Mouse (Mus musculus) heart, postnatal 0 days (tissue): ENCODE data around the gene Scaf1. TPM values are rescaled to one million over a fixed set of nuclear protein-coding genes. Genes with fewer than 3 reads are reported as not detected.

Experiments used
- ATAC-seq: fragments of 200-750 bp; cut with Nextera tagmentation; 2 replicates; pipeline ENCODE4 v1.8.0; 2017; ENCODE audit warnings: low read depth, moderate number of reproducible peaks, moderate library complexity; ENCODE audit not compliant: insufficient read depth
- DNase-seq: peaks from one replicate; pipeline ENCODE4 v3.0.0-alpha.2; 2016; ENCODE audit warnings: low spot score
- H3K27ac ChIP-seq: fragments of 300-500 bp; sonication (generic); 2 replicates; pipeline ENCODE4 v1.5.1; 2014; ENCODE audit warnings: low read depth, mild to moderate bottlenecking
- H3K27me3 ChIP-seq: fragments of 300-500 bp; sonication (generic); 2 replicates; pipeline ENCODE4 v1.6.1; 2014; ENCODE audit warnings: low read length, mixed read lengths; ENCODE audit not compliant: control insufficient read depth, insufficient read depth
- H3K36me3 ChIP-seq: fragments of 300-500 bp; sonication (generic); replicated peaks from 2 replicates; pipeline ENCODE4 v1.6.1; 2014; ENCODE audit warnings: low read length, mixed read lengths; ENCODE audit not compliant: control insufficient read depth, insufficient read depth
- H3K4me1 ChIP-seq: fragments of 300-500 bp; sonication (generic); 2 replicates; pipeline ENCODE4 v1.6.1; 2014; ENCODE audit warnings: antibody characterized with exemption; ENCODE audit not compliant: control insufficient read depth, insufficient read depth
- H3K4me2 ChIP-seq: fragments of 300-500 bp; sonication (generic); 2 replicates; pipeline ENCODE4 v1.6.1; 2014; ENCODE audit warnings: low read depth, mild to moderate bottlenecking, low read length, moderate library complexity
- H3K4me3 ChIP-seq: fragments of 300-500 bp; sonication (generic); 2 replicates; pipeline ENCODE4 v1.5.1; 2014; ENCODE audit warnings: low read depth, low read length
- H3K9ac ChIP-seq: fragments of 300-500 bp; sonication (generic); replicated peaks from 2 replicates; pipeline ENCODE4 v1.6.1; 2014; ENCODE audit warnings: low read depth, low read length, mixed read lengths
- H3K9me3 ChIP-seq: fragments of 300-500 bp; sonication (generic); replicated peaks from 2 replicates; pipeline ENCODE4 v1.6.1; 2016; ENCODE audit warnings: low read length; ENCODE audit not compliant: control insufficient read depth
- CTCF ChIP-seq: IDR thresholded peaks from 2 replicates; pipeline ENCODE4 v1.5.1; 2016; ENCODE audit warnings: antibody characterized with exemption, control low read depth, low read depth
- EP300 ChIP-seq: IDR thresholded peaks from 2 replicates; pipeline ENCODE4 v1.6.1; 2016; ENCODE audit warnings: antibody characterized with exemption, low read depth
- WGBS: fragments of 180-500 bp; shearing (Covaris S2); extraction: QIAGEN DNeasy Blood & Tissue Kit; methylation state at CpG from one replicate; pipeline ENCODE4 v1.1.7; 2014; 5-methylcytosine and 5-hydroxymethylcytosine counted together
- polyA plus RNA-seq: library from polyadenylated mRNA; unstranded; fragments of >200 nt; fragmentation: Nextera tagmentation; extraction: Ambion mirVana; gene quantifications from 2 replicates; pipeline ENCODE4 v1.2.1, GENCODE M21; 2015
- total RNA-seq: library from RNA; depleted of rRNA; stranded (reverse); fragments of >200 nt; gene quantifications from 2 replicates; pipeline ENCODE4 v1.2.3, GENCODE M21; 2014; ENCODE audit warnings: low replicate concordance

Scaf1 gene
- total and polyA plus RNA-seq, 2 experiments from 2014 or later, result 17.9 to 37.8 TPM

DNA sequence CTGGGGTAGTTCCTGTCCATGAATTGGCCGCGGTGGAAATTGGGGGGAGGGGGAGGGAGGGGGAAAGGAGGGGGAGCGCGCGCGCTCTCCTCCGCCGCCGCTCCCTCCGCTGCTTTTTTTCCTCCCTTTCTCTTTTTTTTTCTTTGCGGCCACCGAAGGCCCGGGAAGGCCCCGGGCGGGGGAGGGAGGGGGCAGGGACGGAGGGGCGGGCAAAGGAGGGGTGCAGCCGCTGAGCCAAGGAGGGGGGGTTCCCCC lies 36.6 kb upstream of the Scaf1 start, which contains the start of gene Prr12:
Gene Prr12 (minus strand): TSS at position 20 of the 255 bp plus-strand sequence.
- Histone ChIP-seq H3K9ac (peak within 1 kb of the TSS; percentile 76), H3K4me1 (peaks cover 14% of the 10 kb centered on the region), H3K27me3 (no peaks in the 10 kb centered on the region), H3K36me3 (peaks cover 30% of the 10 kb centered on the region), H3K9me3 (no peaks in the 10 kb centered on the region), H3K4me2 (peak within 1 kb of the TSS; percentile 99), H3K4me3 (peak within 1 kb of the TSS; percentile 67), H3K27ac (peak within 1 kb of the TSS; percentile 91)
- TF ChIP-seq CTCF (no peak), EP300 (no peak)
- DNase-seq (peak; percentile 19), ATAC-seq (peak; percentile 7; the same call in 1 of the 2 replicates)
- 0% methylated on average over 2 of the region's 18 CpGs for WGBS

DNA sequence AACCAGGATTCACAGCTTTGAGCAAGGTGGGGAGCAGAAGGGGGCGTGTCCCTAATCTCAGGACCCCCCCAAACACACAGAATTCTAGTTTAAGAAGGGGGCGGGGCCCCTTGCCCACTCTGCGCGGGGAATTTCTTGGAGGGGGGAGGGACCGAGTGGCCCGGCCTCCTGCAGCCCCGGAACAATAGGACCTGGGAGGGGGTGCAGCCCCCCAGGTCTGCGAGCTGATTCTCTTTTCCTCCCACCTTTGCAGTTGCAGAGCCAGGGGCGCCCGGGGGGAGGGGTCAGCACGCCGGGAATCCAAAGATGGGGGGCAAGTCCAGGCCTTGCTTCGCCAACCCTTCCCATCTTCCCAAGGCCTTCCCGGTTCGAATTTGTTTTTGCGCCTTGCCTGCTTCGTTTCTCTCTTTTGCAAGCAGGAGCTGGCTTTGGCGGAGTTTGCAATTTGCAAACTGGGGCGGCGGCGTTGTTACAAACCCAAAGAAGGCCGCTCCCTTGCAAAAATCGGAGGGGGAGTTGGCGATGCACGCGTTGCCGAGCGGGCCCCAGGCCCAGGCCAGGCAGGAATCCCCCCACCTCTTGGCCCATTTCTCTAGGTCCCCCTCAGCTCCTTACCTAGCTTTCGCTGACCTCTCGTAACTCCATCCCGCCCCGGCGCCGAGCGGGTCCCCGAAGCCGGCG lies 36.2 kb upstream of the Scaf1 start:
- ATAC-seq (no peak), DNase-seq (no peak)
- Histone ChIP-seq H3K27ac (peak overlapping the region; percentile 91), H3K36me3 (peaks cover 34% of the 10 kb centered on the region), H3K4me2 (peak overlapping the region; percentile 99), H3K4me3 (peak overlapping the region; percentile 67), H3K4me1 (peaks cover 14% of the 10 kb centered on the region), H3K9me3 (no peaks in the 10 kb centered on the region), H3K9ac (peak overlapping the region; percentile 76), H3K27me3 (no peaks in the 10 kb centered on the region)
- WGBS, result under 1% methylated on average over 38 of the region's 38 CpGs
- TF ChIP-seq CTCF (no peak), EP300 (no peak)

DNA sequence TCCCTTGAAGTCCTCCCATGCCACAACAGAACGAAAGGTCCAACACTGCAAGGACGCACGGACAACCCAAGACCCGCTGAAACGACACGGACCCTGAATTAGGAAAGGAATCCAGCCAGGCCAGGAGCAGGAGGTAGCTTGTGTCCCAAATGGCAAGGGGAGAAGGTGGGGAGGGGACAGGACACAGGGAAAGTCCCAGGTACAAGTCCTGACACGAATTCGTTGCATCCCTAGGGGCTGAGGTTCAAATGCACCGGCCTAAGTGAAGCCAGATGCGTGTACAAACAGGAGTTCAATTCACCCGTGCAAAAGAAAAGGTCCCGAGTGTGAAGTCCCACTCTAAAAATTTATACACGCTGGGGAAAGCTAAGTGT lies 35.4 kb upstream of the Scaf1 start:
- WGBS, result 5% methylated on average over 13 of the region's 13 CpGs
- TF ChIP-seq EP300 (no peak), CTCF (no peak)
- H3K27me3 ChIP-seq, result no peaks in the 10 kb centered on the region
- H3K9me3 ChIP-seq, result no peaks in the 10 kb centered on the region
- peaks cover 42% of the 10 kb centered on the region for H3K36me3 ChIP-seq
- no peak for DNase-seq
- peaks cover 14% of the 10 kb centered on the region for H3K4me1 ChIP-seq
- ATAC-seq, result no peak
- peak overlapping the region; percentile 67 for H3K4me3 ChIP-seq
- peak overlapping the region; percentile 99 for H3K4me2 ChIP-seq
- 0 out of 2 replicates have a peak overlapping the region, but pooled peaks have one; percentile 91 for H3K27ac ChIP-seq
- peak overlapping the region; percentile 76; the same call in 1 of the 2 replicates for H3K9ac ChIP-seq

DNA sequence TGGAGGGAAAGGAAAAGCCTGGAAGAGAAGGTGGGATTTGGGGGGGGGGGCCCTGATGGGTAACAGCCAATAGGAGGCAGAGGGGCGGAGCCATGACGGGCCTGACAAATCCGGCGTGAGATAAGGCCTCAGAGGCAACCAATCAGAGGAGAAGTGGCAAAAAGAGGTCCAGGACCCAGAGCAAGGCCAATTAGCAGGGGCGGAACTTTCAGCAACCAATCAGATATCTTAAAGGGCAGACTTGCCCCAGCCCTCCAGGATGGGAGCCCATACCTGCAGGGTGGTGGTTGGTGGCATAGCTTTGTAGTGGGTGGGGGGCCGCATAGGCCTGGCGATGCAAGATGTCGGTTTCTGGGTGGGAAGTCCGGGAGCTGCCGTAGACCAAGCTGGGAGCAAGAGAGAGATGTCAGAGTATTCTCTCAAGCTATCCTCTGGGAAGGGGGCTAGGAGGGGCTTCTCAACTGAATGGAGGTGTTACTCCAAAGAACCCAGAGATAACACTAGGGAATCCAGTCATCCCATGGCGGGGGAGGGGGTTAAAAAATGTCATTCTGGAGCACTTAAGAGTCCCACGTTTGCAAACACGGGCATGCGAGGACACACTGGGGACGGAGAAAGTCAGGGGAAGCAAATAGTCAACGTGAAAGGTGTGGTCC lies 34.9 kb upstream of the Scaf1 start:
- H3K27me3 ChIP-seq, result no peaks in the 10 kb centered on the region
- peaks cover 14% of the 10 kb centered on the region for H3K4me1 ChIP-seq
- ATAC-seq (peak; percentile 8; the same call in 1 of the 2 replicates), DNase-seq (peak; percentile 86)
- peak overlapping the region; percentile 99 for H3K4me2 ChIP-seq
- H3K36me3 ChIP-seq, result peaks cover 47% of the 10 kb centered on the region
- WGBS, result 16% methylated on average over 16 of the region's 16 CpGs
- TF ChIP-seq CTCF, result no peak
- no peak for TF ChIP-seq EP300
- no peaks in the 10 kb centered on the region for H3K9me3 ChIP-seq
- peak overlapping the region; percentile 67 for H3K4me3 ChIP-seq
- H3K9ac ChIP-seq, result 0 out of 2 replicates have a peak overlapping the region, but pooled peaks have one; percentile 76
- 0 out of 2 replicates have a peak overlapping the region, but pooled peaks have one; percentile 18 for H3K27ac ChIP-seq

DNA sequence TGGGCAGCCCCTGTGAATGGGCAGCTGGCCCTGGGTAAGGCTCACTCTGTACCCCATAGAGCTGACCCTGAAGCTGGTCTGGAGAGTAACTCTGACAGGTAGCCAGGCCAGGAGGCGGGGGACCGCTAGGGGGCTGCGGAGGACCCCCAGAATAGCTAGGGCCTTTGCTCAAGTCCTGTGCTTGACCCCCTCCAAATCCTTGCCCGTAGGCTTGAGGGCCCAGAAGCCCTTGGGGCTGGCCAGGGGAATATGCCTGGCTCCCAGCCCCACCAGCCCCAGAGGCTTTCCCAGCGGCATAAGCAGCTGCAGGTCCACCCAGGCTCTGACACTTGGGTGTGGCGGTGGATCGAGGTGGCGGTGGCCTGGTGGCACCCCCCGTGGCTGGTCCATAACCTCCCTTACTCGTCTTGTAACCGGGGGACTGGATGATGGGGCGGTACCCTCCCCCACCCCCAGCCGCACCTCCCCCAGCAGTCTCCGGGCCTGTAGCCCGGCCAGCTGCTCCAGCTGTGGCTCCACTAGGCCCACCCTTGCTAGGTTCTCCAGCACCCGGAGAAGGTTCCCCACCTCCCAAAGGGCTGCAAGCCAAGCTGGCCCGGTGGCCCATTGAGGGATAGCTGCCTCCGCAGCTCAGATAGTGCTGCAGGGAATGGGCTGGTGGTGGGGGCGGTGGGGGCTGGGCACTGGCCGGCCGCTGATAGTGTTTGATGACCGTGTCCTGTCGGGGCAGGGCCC lies 32.9 kb upstream of the Scaf1 start:
- WGBS, result 89% methylated on average over 19 of the region's 23 CpGs
- Histone ChIP-seq H3K27me3 (no peaks in the 10 kb centered on the region), H3K27ac (no peak overlapping the region), H3K4me3 (no peak overlapping the region), H3K9me3 (no peaks in the 10 kb centered on the region), H3K4me1 (peaks cover 14% of the 10 kb centered on the region), H3K9ac (no peak overlapping the region), H3K4me2 (no peak overlapping the region), H3K36me3 (peaks cover 67% of the 10 kb centered on the region)
- TF ChIP-seq CTCF, result no peak
- no peak for TF ChIP-seq EP300
- no peak for DNase-seq
- ATAC-seq, result no peak
